Mouse (Mus musculus) forebrain, embryonic 12.5 days (tissue): ENCODE data around the gene Ankrd49. TPM values are rescaled to one million over a fixed set of nuclear protein-coding genes. Genes with fewer than 3 reads are reported as not detected.

Source experiments
- ATAC-seq: fragments of 200-750 bp; cut with Nextera tagmentation; 2 replicates; pipeline ENCODE4 v1.8.0; 2017; ENCODE audit warnings: moderate TSS enrichment; ENCODE audit not compliant: low FRiP score
- H3K27ac ChIP-seq: fragments of 300-500 bp; sonication (generic); 2 replicates; pipeline ENCODE4 v1.5.1; 2016; ENCODE audit warnings: mild to moderate bottlenecking
- H3K27me3 ChIP-seq: fragments of 300-500 bp; sonication (generic); 2 replicates; pipeline ENCODE4 v1.6.1; 2016; ENCODE audit warnings: mild to moderate bottlenecking
- H3K36me3 ChIP-seq: fragments of 300-500 bp; sonication (generic); replicated peaks from 2 replicates; pipeline ENCODE4 v1.6.1; 2016; ENCODE audit warnings: mild to moderate bottlenecking
- H3K4me1 ChIP-seq: fragments of 300-500 bp; sonication (generic); 2 replicates; pipeline ENCODE4 v1.6.1; 2016
- H3K4me2 ChIP-seq: fragments of 300-500 bp; sonication (generic); 2 replicates; pipeline ENCODE4 v1.6.1; 2016; ENCODE audit warnings: mild to moderate bottlenecking, moderate library complexity
- H3K4me3 ChIP-seq: fragments of 300-500 bp; sonication (generic); replicated peaks from 2 replicates; pipeline ENCODE4 v1.5.1; 2016; ENCODE audit warnings: mild to moderate bottlenecking
- H3K9ac ChIP-seq: fragments of 300-500 bp; sonication (generic); 2 replicates; pipeline ENCODE4 v1.6.1; 2016; ENCODE audit warnings: mild to moderate bottlenecking
- H3K9me3 ChIP-seq: fragments of 300-500 bp; sonication (generic); 2 replicates; pipeline ENCODE4 v1.6.1; 2016
- WGBS: fragments of 180-500 bp; shearing (Covaris S2); methylation state at CpG from one replicate; pipeline ENCODE4 v1.1.7; 2016; 5-methylcytosine and 5-hydroxymethylcytosine counted together
- polyA plus RNA-seq: library from polyadenylated mRNA; unstranded; fragments of >200 nt; fragmentation: Nextera tagmentation; extraction: Ambion mirVana; gene quantifications from 2 replicates; pipeline ENCODE4 v1.2.1, GENCODE M21; 2016

The Ankrd49 gene
- polyA plus RNA-seq, 1 experiment from 2014 or later = 54.6 TPM

GRCm38 (mm10) chr9:14739498-14740150 is 45.0 kb downstream of the Ankrd49 start:
- H3K36me3 ChIP-seq = no peaks in the 10 kb centered on the region
- H3K4me2 ChIP-seq = no peak overlapping the region
- no peaks in the 10 kb centered on the region for H3K9me3 ChIP-seq
- ATAC-seq = no peak
- no peak overlapping the region for H3K4me3 ChIP-seq
- no peak overlapping the region for H3K27ac ChIP-seq
- H3K9ac ChIP-seq = no peak overlapping the region
- H3K27me3 ChIP-seq = no peaks in the 10 kb centered on the region
- WGBS = 91% methylated on average over 4 of the region's 4 CpGs
- no peaks in the 10 kb centered on the region for H3K4me1 ChIP-seq

DNA sequence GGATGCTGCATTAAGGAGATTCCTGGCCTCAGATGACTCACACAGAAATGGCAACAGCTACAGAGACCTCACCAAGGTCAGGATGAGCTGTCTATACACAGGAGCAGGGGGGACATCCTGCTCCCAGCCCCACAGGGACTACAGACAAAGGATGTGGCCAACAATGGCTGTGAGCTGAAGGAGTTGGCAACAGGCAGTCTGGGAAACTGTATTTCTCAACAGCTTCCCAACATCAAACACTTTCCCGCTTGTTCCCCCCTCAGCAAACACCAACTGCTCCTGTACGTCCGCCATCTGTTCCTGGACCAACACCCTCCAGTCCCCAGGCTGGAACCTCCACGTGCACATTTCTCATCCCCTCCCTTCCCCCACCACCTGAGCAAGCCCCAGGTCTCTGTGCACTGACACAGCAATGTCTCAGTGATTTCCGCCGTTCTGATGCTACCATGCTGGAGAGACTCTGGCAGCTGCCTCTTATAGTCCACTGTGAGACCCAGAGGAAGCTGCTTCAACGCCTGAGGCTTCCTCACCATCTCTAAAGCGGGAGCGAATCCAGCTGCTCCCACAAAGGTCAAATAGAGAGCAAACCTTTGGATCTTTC is 53.6 kb downstream of the Ankrd49 start:
- Histone ChIP-seq H3K4me3 (no peak overlapping the region), H3K27me3 (no peaks in the 10 kb centered on the region), H3K4me2 (no peak overlapping the region), H3K9me3 (no peaks in the 10 kb centered on the region), H3K4me1 (0 out of 2 replicates have a peak, but pooled peaks cover 5% of the 10 kb centered on the region), H3K36me3 (no peaks in the 10 kb centered on the region), H3K9ac (no peak overlapping the region), H3K27ac (no peak overlapping the region)
- WGBS = 64% methylated on average over 9 of the region's 9 CpGs
- ATAC-seq = 0 out of 2 replicates have a peak, but pooled peaks have one; percentile 23

Other genes starting within 250 kb of the Ankrd49 start
- 14.1 and 14.8 TPM in 2 replicates for gene Amotl1, start 139.8 kb downstream of the Ankrd49 start, polyA plus RNA-seq
- 0.17 TPM in 1 of 2 replicates, not detected in the other for gene Piwil4, start 44.1 kb downstream of the Ankrd49 start, polyA plus RNA-seq
- gene Fut4, start 32.5 kb downstream of the Ankrd49 start, polyA plus RNA-seq = 1.5 TPM in 2 replicates
- gene 1700012B09Rik, start 13.8 kb downstream of the Ankrd49 start, polyA plus RNA-seq = 0.62 and 1.5 TPM in 2 replicates
- 31.2 and 32.6 TPM in 2 replicates for gene Mre11a, start 202 bp downstream of the Ankrd49 start, polyA plus RNA-seq
- 0.51 and 0.70 TPM in 2 replicates for gene Gpr83, start 75.4 kb upstream of the Ankrd49 start, polyA plus RNA-seq
- gene Izumo1r, start 119.1 kb upstream of the Ankrd49 start, polyA plus RNA-seq = not detected in 2 replicates